Mouse (Mus musculus): ENCODE data around the gene Rad23b. TPM values are rescaled to one million over a fixed set of nuclear protein-coding genes. Genes with fewer than 3 reads are reported as not detected.

Gene Rad23b
- total RNA-seq, 2 experiments from 2014 or later: 97.8 to 106 TPM

Other genes starting within 250 kb of the Rad23b start
- 10 to 100 TPM; 12.8 to 13.5 TPM for gene Klf4, start 182.4 kb downstream of the Rad23b start, total RNA-seq (2021)